Mouse (Mus musculus): ENCODE results near the gene Ina. TPM values are rescaled to one million over a fixed set of nuclear protein-coding genes. Genes with fewer than 3 reads are reported as not detected.

Ina gene
- not detected for total RNA-seq (2023)

GRCm38 (mm10) chr19:47014447-47015381 lies at the start of gene Ina, which contains the start of gene Nt5c2:
Gene Ina, plus strand, starts transcription at chr19:47014698.
Gene Nt5c2, minus strand, starts transcription at chr19:47015153.

GRCm38 (mm10) chr19:47050271-47051032 lies 36.0 kb downstream of the Ina start, which contains the start of gene Pcgf6:
Gene Pcgf6, minus strand, starts transcription at chr19:47050906.

GRCm38 (mm10) chr19:47067096-47067882 lies 52.8 kb downstream of the Ina start, which contains the start of gene Taf5:
Gene Taf5, plus strand, starts transcription at chr19:47067746.

Other genes with a start within 250 kb of the Ina start
- 77.8 TPM for gene Nt5c2, start 455 bp downstream of the Ina start, total RNA-seq (2023)
- gene Pcgf6, start 36.2 kb downstream of the Ina start, total RNA-seq (2023) = 18.9 TPM
- gene Taf5, start 53.0 kb downstream of the Ina start, total RNA-seq (2023) = 12.2 TPM
- 160 TPM for gene Usmg5, start 75.9 kb downstream of the Ina start, total RNA-seq (2023)
- gene Pdcd11, start 76.1 kb downstream of the Ina start, total RNA-seq (2023) = 40.5 TPM
- gene Calhm2, start 123.6 kb downstream of the Ina start, total RNA-seq (2023) = 7.0 TPM
- not detected for gene Calhm1, start 129.6 kb downstream of the Ina start, total RNA-seq (2023)
- gene Calhm3, start 143.1 kb downstream of the Ina start, total RNA-seq (2023) = not detected
- gene Neurl1a, start 164.1 kb downstream of the Ina start, total RNA-seq (2023) = not detected